Mouse (Mus musculus) embryonic facial prominence, embryonic 13.5 days (tissue): ENCODE measurements around the gene Ssna1. TPM values are rescaled to one million over a fixed set of nuclear protein-coding genes. Genes with fewer than 3 reads are reported as not detected.

ENCODE experiments used
- ATAC-seq: fragments of 200-750 bp; cut with Nextera tagmentation; 2 replicates; pipeline ENCODE4 v1.8.0; 2017; ENCODE audit warnings: low read depth; ENCODE audit not compliant: insufficient number of reproducible peaks, insufficient read depth, low FRiP score, low TSS enrichment
- H3K27ac ChIP-seq: fragments of 300-500 bp; sonication (generic); 2 replicates; pipeline ENCODE4 v1.5.1; 2015; ENCODE audit warnings: moderate library complexity, mild to moderate bottlenecking, inconsistent platforms
- H3K27me3 ChIP-seq: fragments of 300-500 bp; sonication (generic); 2 replicates; pipeline ENCODE4 v1.6.1; 2015; ENCODE audit warnings: mild to moderate bottlenecking, inconsistent platforms
- H3K36me3 ChIP-seq: fragments of 300-500 bp; sonication (generic); 2 replicates; pipeline ENCODE4 v1.6.1; 2015; ENCODE audit warnings: mild to moderate bottlenecking, inconsistent platforms
- H3K4me1 ChIP-seq: fragments of 300-500 bp; sonication (generic); 2 replicates; pipeline ENCODE4 v1.6.1; 2015; ENCODE audit warnings: inconsistent platforms
- H3K4me2 ChIP-seq: fragments of 300-500 bp; sonication (generic); 2 replicates; pipeline ENCODE4 v1.6.1; 2015; ENCODE audit warnings: moderate library complexity, mild to moderate bottlenecking, inconsistent platforms
- H3K4me3 ChIP-seq: fragments of 300-500 bp; sonication (generic); 2 replicates; pipeline ENCODE4 v1.5.1; 2015; ENCODE audit warnings: mild to moderate bottlenecking, inconsistent platforms
- H3K9ac ChIP-seq: fragments of 300-500 bp; sonication (generic); 2 replicates; pipeline ENCODE4 v1.6.1; 2015; ENCODE audit warnings: mild to moderate bottlenecking, inconsistent platforms
- H3K9me3 ChIP-seq: fragments of 300-500 bp; sonication (generic); 2 replicates; pipeline ENCODE4 v1.6.1; 2016; ENCODE audit warnings: inconsistent platforms
- WGBS: fragments of 180-500 bp; shearing (Covaris S2); methylation state at CpG from one replicate; pipeline ENCODE4 v1.1.7; 2015; ENCODE audit warnings: mixed read lengths; 5-methylcytosine and 5-hydroxymethylcytosine counted together
- polyA plus RNA-seq: library from polyadenylated mRNA; unstranded; fragments of >200 nt; fragmentation: Nextera tagmentation; extraction: Ambion mirVana; gene quantifications from 2 replicates; pipeline ENCODE4 v1.2.1, GENCODE M21; 2015

The Ssna1 gene
- polyA plus RNA-seq, 1 experiment from 2014 or later, result 246 TPM

- Histone ChIP-seq H3K4me3 (no peak overlapping the region), H3K36me3 (peaks cover 26% of the 10 kb centered on the region), H3K9ac (no peak overlapping the region), H3K27ac (no peak overlapping the region), H3K4me1 (peaks cover 43% of the 10 kb centered on the region), H3K27me3 (peaks cover 67% of the 10 kb centered on the region), H3K4me2 (no peak overlapping the region), H3K9me3 (no peaks in the 10 kb centered on the region)
- ATAC-seq, result no peak
- 84% methylated on average over 7 of the region's 7 CpGs for WGBS
These were observed 16.6 kb upstream of the Ssna1 start for GRCm38 (mm10) chr2:25288734-25289345.

- 81% methylated on average over 6 of the region's 6 CpGs for whole genome bisulfite sequencing
- H3K4me3 ChIP-seq, result no peak within 1 kb of the TSS
- peaks cover 43% of the 10 kb centered on the region for H3K4me1 ChIP-seq
- H3K4me2 ChIP-seq, result 0 out of 2 replicates have a peak within 1 kb of the TSS, but pooled peaks have one; percentile 2
- H3K36me3 ChIP-seq, result peaks cover 34% of the 10 kb centered on the region
- no peak for ATAC-seq
- peak within 1 kb of the TSS; percentile 77 for H3K27ac ChIP-seq
- H3K27me3 ChIP-seq, result peaks cover 59% of the 10 kb centered on the region
- H3K9me3 ChIP-seq, result no peaks in the 10 kb centered on the region
- no peak within 1 kb of the TSS for H3K9ac ChIP-seq
These were observed 15.8 kb upstream of the Ssna1 start, which contains the start of gene Tmem210 for GRCm38 (mm10) chr2:25287927-25288649. Gene Tmem210, plus strand, starts transcription at chr2:25288145.

DNA sequence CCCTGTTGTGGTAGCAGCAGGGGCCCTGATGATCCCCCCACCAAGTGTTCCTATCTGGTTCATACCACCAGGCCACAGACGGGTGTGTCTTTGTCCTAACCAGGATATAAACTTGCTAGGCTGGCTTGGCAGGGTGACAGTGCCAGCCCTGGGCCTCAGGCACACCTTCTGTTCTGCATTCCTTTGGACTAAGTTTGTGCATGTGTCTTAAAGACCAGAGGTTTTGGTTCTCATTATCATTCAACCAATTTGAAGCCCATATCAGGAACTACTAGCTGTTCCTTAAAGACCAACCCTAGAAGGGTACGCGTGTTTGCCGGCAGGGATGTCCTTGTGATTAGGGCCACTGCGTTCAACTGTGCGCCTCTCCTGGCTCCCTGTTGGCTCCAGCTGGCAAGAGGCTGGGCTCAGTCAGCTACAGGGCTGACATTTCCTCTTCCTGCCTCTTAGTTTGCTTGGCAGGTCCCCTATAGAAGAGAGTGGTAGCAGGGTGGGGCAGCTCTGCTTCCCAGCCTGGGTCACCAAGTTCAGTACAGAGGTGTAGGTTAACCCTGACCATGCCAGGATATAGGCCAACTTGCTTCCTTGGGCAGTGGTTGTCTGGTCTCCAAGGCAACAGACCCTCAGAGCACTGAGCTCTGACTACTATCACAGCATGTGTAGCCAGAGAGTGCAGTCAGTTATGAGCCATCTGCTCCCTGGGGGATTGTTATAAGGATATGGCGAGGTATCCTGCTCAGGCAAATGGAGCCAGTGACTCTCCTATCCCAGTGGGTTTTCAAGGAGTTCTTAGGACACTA, 14.8 kb upstream of the Ssna1 start:
- 51% methylated on average over 7 of the region's 7 CpGs for WGBS
- Histone ChIP-seq H3K4me3 (no peak overlapping the region), H3K27me3 (peaks cover 49% of the 10 kb centered on the region), H3K36me3 (peaks cover 44% of the 10 kb centered on the region), H3K4me1 (peaks cover 35% of the 10 kb centered on the region), H3K9ac (no peak overlapping the region), H3K4me2 (0 out of 2 replicates have a peak overlapping the region, but pooled peaks have one; percentile 2), H3K27ac (peak overlapping the region; percentile 77), H3K9me3 (no peaks in the 10 kb centered on the region)
- no peak for ATAC-seq

DNA sequence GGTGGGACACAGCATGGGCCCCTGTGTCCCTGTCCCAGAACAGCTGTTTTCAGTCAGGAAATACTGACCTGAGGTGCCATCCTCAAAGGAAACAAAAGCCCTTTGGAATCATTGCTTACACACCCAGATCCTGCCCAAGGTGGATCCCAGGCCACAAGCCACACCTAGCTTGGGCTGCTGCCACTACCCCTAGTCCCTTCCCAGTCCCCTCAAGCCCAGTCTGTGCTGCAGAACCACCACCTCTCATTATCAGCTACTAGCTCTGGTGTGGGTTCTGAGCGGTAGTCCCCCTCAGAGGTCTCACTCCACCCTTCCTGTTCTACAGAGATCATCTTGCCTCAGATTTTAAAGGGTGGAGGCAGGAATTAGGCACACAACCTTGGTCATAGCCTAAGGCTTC, 14.1 kb upstream of the Ssna1 start:
- Histone ChIP-seq H3K9ac (0 out of 2 replicates have a peak overlapping the region, but pooled peaks have one; percentile 6), H3K36me3 (peaks cover 49% of the 10 kb centered on the region), H3K4me2 (no peak overlapping the region), H3K27me3 (peaks cover 42% of the 10 kb centered on the region), H3K27ac (peak overlapping the region; percentile 76), H3K4me1 (peaks cover 29% of the 10 kb centered on the region), H3K4me3 (no peak overlapping the region), H3K9me3 (no peaks in the 10 kb centered on the region)
- ATAC-seq, result no peak
- WGBS, result 67% methylated on average over 1 of the region's 1 CpGs

DNA sequence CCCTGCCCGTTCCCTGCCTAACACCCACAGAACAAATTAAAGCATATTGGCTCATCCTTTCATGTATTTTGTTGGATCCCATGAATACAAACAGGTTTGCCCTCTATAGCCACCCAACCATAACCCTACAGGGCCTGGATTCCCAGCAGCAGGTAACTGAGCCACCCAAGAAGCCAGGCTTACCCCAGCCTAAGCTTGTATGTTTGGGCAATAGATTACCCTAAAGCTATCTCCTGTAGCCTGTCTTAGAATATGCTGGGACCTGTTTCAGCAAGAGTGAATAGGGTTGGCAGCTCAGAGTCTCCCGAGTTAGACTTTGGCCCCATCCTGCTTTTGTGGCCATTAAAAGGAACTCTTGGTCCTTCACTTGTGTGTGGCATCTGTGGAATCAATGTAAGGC, 13.3 kb upstream of the Ssna1 start:
- H3K4me2 ChIP-seq, result no peak overlapping the region
- no peaks in the 10 kb centered on the region for H3K9me3 ChIP-seq
- peaks cover 57% of the 10 kb centered on the region for H3K36me3 ChIP-seq
- H3K9ac ChIP-seq, result no peak overlapping the region
- H3K27me3 ChIP-seq, result peaks cover 34% of the 10 kb centered on the region
- 81% methylated on average over 2 of the region's 2 CpGs for WGBS
- peaks cover 22% of the 10 kb centered on the region for H3K4me1 ChIP-seq
- no peak for ATAC-seq
- no peak overlapping the region for H3K4me3 ChIP-seq
- peak overlapping the region; percentile 76; the same call in 1 of the 2 replicates for H3K27ac ChIP-seq

GRCm38 (mm10) chr2:25278928-25279882, 7.0 kb upstream of the Ssna1 start:
- H3K4me3 ChIP-seq, result no peak overlapping the region
- H3K9me3 ChIP-seq, result no peaks in the 10 kb centered on the region
- H3K36me3 ChIP-seq, result peaks cover 97% of the 10 kb centered on the region
- 61% methylated on average over 13 of the region's 13 CpGs for WGBS
- no peak overlapping the region for H3K27ac ChIP-seq
- no peak overlapping the region for H3K4me2 ChIP-seq
- H3K27me3 ChIP-seq, result no peaks in the 10 kb centered on the region
- H3K4me1 ChIP-seq, result no peaks in the 10 kb centered on the region
- no peak overlapping the region for H3K9ac ChIP-seq
- ATAC-seq, result no peak

- Histone ChIP-seq H3K9ac (peak overlapping the region; percentile 95), H3K36me3 (peaks cover 73% of the 10 kb centered on the region), H3K27ac (0 out of 2 replicates have a peak overlapping the region, but pooled peaks have one; percentile 80), H3K9me3 (no peaks in the 10 kb centered on the region), H3K4me1 (peaks cover 22% of the 10 kb centered on the region), H3K4me2 (peak overlapping the region; percentile 97), H3K27me3 (no peaks in the 10 kb centered on the region), H3K4me3 (peak overlapping the region; percentile 95)
- WGBS, result 36% methylated on average over 16 of the region's 16 CpGs
- ATAC-seq, result no peak
These were observed 772 bp upstream of the Ssna1 start for GRCm38 (mm10) chr2:25273010-25273409.

DNA sequence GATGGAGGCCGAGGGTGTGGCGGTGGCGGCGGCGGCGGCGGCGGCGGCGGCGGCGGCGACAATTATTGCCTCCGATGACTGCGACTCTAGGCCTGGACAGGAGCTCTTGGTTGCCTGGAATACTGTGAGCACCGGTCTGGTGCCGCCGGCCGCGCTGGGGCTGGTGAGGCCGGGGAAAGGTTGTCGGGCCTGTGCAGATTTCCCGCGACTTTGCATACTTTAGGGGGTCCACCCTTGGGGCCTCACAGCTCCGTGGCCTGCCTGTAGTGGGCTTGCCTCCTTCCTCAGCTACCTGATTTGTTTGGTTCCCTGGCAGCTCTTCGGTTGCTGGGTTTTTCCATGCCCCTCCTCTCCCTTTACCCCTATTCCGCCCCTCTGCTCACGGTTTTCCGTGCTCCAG, 277 bp upstream of the Ssna1 start:
- ATAC-seq, result 0 out of 2 replicates have a peak, but pooled peaks have one; percentile 20
- Histone ChIP-seq H3K4me3 (peak overlapping the region; percentile 95), H3K4me1 (peaks cover 22% of the 10 kb centered on the region), H3K27me3 (no peaks in the 10 kb centered on the region), H3K9me3 (no peaks in the 10 kb centered on the region), H3K9ac (peak overlapping the region; percentile 95), H3K27ac (peak overlapping the region; percentile 80; the same call in 1 of the 2 replicates), H3K4me2 (peak overlapping the region; percentile 97), H3K36me3 (peaks cover 73% of the 10 kb centered on the region)
- under 1% methylated on average over 29 of the region's 29 CpGs for WGBS

DNA sequence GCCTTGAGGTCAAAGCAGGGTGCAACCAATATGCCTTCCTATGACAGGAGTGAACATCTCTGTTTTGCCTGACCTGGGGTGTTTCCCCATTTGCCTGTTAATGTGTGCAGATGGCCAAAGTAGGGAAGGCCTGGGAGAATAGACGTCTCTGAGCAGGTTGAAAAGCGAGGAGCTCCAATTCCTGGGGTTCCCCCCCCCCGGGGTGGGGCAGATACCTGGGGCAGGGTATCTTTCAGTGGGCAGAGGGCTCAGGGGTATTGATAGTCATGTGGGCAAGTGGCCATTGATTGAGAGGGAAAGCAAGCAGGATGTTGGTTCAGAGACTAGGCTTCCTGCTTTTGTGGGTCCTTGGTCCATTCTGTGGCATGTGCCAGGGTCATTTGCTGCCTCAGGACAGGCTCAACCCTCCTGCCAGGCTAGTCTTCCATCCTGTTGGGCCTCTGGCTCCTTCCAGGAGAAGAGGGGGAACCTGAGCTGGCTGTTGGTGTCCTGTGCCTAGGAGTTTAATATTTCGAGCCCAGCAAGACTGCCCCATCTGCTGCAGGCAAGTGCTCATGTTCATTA, 4.4 kb downstream of the Ssna1 start:
- peaks cover 34% of the 10 kb centered on the region for H3K36me3 ChIP-seq
- H3K4me3 ChIP-seq, result no peak overlapping the region
- H3K4me1 ChIP-seq, result peaks cover 51% of the 10 kb centered on the region
- no peak overlapping the region for H3K9ac ChIP-seq
- WGBS, result 73% methylated on average over 4 of the region's 4 CpGs
- no peak overlapping the region for H3K4me2 ChIP-seq
- H3K27ac ChIP-seq, result no peak overlapping the region
- peaks cover 20% of the 10 kb centered on the region for H3K27me3 ChIP-seq
- no peaks in the 10 kb centered on the region for H3K9me3 ChIP-seq
- no peak for ATAC-seq

- Histone ChIP-seq H3K4me3 (no peak overlapping the region), H3K36me3 (peaks cover 34% of the 10 kb centered on the region), H3K4me1 (peaks cover 51% of the 10 kb centered on the region)
These were observed 5.0 kb downstream of the Ssna1 start for GRCm38 (mm10) chr2:25267241-25267640.

More at GRCm38 (mm10) chr2:25267241-25267640, 5.0 kb downstream of the Ssna1 start:
- no peaks in the 10 kb centered on the region for H3K9me3 ChIP-seq
- H3K27me3 ChIP-seq, result peaks cover 21% of the 10 kb centered on the region
- ATAC-seq, result no peak
- H3K4me2 ChIP-seq, result no peak overlapping the region
- H3K27ac ChIP-seq, result no peak overlapping the region
- H3K9ac ChIP-seq, result 0 out of 2 replicates have a peak overlapping the region, but pooled peaks have one; percentile 46
